Mouse (Mus musculus): ENCODE measurements around the gene Hpcal4.
"Not testable (repeated sequence)": the region's sequence is repeated elsewhere in the genome, so short reads cannot be mapped to it uniquely, and the experiment has no call there.

The Hpcal4 gene

DNA sequence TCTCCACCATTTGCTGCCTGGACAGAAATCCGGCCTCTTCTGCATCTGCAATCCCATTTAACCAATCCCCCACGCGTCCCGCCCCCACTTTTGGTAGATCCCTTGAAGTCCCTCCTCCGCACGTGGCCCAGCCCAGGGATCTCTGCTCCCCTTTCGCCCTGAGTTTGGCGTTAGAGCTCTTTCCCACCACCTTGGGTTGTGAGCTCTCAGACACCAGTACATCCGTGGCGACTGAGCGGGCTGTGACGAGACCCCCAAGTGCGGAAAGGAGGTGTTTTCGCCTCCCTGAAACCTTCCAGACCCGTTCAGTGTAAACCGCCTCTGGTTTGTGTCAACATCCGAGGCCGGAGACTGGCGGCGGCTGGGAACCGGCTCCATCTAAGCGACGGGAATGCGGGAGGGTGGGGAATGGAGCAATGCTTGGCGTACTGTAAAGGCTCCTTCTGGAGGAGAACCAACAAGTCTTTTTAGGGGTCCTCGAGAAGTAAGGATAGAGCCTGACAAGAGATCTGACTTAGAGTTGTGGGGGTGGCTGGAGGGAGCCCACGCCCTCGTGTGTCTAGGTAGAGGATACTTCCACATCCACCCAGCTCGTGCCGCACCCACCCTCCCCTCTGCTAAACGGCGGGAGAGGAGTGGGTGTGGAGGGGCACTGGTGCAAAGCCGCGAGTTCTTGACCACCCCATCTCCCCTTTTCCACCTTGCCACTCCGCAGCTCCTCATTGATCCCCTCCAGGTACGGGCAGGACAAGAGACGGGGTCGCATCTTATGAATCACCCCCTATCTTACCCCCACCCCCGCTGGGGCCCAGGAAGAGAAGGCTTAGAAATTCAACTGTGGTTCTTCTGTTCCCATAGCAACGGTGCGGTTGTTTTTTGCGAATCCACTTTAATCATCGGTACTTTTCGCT is at the start of gene Hpcal4:
Hpcal4 (plus strand) TSS at position 900 of the 911 bp plus-strand sequence.
- DNase-seq (ENCODE audit: low read depth, low spot score) = peak; percentile 28

DNA sequence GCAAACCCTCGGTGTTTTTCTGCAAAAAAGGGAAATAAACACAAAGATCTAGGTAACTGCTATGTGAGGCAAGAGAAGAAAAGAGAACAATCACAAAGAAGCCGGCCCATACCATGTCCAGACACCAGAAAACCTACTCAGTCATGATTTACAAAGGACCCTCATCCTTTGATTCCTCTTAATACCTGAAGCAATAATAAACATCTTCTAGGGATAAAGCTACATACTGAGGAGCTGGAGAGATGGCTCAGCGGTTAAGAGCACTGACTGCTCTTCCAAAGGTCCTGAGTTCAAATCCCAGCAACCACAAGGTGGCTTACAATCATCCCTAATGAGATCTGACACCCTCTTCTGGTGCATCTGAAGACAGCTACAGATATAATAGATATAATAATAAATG is 45.5 kb upstream of the Hpcal4 start:
- no peak for DNase-seq (ENCODE audit: low read depth, low spot score)

DNA sequence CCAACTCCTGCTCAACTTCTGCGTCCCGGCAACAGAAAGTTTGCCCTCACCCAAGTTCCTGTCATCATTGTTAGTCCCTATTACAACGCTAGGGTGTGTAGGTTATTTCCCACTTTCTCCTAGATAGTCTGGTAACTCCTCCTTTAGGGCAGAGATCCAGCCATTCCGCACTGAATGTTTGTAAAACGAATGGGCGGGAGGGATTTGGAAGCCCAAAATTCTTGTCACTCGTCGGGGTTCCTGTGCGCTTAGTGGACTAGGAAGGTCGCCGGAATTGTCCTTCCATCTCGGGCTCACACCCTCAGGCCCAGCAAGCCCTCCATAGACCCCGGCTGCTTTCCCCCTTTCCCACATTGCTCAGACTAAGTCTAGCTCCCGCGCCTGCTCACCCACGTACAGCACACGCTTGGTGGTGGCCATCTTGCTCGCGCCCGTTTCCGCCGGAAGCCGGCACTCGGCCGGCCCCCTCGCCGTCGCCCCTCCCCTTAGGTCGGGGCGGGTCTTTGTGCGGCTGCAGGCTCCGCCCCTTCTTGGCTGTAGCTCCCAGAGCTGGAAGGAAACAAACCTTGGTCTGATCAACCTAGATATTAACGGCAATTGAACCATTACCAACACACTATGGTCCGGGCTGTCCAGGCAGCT is 43.4 kb upstream of the Hpcal4 start, which contains the start of gene Ppie:
Ppie (minus strand) TSS at position 439 of the 642 bp plus-strand sequence.
- DNase-seq (ENCODE audit: low read depth, low spot score) = peak; percentile 76

DNA sequence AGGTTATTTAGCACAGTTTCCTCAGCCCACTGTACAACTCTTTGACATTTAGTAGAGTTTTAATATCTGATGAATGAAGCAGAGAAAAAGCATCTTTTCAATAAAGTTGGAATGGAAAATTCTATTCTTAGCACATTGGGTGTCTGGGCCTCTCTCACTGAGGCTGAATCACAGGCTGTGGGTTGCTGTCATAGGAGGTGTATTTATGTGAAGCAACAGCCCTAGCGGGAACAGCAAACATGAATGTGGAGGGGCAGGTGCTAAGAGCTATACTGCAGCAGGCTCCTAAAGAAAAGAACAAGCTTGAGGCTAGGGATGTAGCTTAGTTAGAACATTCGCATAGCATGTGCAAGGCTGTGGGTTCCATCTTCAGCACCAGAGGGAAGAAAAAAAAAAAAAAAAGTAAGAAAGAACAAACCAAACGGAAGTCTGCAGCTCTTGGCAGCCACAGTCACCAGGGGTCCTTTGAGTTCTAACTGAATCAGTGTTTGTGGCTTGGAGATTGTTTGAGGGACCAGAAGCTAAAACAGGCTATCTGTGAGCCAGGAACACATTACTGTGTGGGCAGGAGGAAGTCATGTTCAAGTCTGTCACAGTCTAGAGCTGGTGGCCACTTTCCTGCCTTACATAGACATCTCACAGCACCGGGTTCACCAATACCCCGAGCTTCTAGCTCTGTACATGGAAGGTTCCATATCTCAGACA is 35.4 kb upstream of the Hpcal4 start:
- no peak for DNase-seq (ENCODE audit: low read depth, low spot score)

DNA sequence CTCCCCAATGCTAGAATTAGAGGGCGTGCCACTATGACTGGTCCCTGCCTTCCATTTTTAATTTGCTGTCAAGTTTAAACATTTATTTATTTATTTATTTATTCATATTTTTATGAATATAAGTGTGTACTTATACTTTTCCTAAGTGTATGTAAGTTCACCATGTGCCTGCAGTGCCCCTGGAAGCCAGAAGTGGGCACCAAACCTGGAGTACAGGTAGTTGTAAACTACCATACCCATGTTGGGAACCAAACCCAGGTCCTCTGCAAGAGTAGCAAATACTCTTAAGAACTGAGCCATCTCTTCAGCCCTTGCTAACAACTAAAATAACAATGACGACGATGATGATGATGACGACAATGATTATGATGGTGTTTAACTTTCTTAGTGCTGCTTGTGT is 31.0 kb upstream of the Hpcal4 start:
- DNase-seq (ENCODE audit: low read depth, low spot score) = no peak

DNA sequence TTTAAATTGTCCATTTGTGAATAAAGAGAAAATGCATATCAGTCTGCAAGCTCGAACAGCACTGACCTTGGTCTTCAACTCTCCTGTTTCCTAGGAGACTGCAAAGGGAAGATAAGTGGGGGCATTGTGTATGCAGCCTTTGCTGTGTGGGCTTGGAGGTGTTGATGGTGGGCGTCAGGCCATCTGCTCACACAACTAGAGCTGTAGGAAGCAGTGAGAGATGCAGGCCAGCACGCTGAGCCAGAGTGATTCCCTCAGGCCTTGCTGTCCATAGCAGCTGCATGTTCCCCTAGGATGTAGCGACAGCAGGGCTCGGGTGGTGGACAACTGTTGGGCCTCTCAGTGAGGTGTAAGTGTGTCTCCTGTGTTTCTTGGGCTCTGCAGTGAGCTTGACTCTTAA is 30.1 kb upstream of the Hpcal4 start:
- no peak for DNase-seq (ENCODE audit: low read depth, low spot score)

DNA sequence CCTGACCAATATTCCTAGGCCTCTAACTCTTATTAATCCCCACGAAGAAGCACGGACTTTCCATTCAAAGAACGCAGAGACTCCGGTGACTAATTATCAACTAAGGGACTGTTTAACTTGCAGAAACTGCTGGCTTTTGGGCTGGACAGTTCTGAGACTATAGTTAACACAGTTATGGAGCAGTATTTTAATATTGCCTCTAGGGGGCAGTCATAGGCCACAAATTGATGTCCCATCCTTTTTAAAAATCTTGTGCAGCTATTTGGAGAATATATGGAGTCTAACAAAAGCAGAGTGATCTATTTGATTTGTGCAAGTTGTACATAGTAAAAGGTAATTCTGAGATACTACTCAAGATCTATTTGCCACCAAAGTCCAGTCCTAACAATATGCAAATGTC is 28.0 kb upstream of the Hpcal4 start:
- DNase-seq (ENCODE audit: low read depth, low spot score) = peak; percentile 48

DNA sequence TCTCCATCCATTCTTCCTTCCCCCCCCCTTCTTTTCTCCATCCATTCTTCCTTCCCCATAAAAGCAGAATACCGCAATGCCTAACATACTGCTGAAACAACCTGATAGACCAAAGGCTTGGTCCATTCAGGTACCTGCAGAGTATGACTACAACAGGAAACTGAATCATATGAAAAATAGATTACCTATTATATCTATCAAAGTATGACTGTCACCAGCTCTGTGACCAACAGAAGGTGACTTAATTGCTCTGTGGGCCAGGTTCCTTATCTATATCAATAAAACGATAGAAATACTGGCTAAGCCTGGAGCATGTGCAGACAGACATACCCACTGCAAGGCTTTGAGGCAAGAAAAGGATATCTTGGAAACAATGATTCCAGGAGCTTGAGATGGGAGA is 27.6 kb upstream of the Hpcal4 start:
- DNase-seq (ENCODE audit: low read depth, low spot score) = no peak

DNA sequence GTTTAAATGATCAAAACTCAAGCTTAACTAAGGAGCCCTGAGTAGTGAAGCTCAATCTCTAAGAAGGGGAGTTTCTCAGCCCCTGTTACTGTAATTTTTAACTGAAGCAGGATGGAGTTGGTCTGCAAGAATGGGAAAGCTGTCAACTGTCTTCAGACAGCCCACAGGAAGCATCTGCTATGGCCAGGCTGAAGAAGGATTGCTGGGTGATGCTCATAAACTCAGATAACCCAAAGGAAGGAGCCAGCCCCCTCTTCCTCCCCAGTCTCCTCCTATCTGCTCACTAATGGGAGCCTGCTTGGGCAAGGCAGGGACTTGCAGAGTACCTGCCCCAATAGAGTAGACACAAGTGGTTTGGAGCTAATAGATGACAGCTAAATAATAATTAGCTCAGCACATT is 27.2 kb upstream of the Hpcal4 start:
- no peak for DNase-seq (ENCODE audit: low read depth, low spot score)

DNA sequence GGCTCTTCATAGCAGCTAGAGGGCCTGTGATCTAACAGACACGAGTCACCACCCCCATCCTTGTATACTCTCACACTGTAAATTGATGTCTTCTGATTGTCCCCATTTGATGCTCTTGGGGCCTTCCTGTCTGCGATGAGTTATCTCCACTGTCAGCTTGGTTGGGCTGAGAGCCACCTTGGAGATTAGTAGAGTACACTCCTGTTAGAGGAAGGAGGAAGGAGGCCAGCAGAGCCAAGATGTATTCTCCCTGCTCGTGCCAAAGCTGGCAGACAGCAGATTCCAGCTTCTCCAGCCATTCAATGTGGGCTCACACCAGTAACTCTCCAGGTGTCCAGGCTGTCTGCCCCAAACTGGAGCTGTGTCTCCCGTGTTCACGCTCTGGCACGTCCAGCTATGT is 22.5 kb upstream of the Hpcal4 start:
- DNase-seq (ENCODE audit: low read depth, low spot score) = no peak

DNA sequence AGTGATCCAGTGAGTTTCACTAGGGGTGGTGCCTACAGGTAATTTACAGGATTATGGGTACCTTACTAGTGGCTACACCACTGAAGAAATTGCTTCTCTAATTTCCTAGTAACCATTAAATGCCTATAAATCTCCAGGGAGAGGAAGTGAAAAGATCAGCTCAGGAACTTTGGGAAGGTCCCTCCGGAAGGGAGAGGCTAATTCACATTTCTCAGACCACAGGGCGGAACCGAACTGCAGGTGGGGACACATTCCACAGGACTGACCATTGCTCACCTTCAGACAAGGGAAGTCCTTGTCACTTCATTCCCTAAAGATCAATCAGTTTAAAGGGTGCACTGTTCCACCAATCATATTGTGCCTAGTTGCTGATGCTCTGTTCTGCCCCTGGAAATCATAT is 21.8 kb upstream of the Hpcal4 start:
- not testable (repeated sequence) for DNase-seq (ENCODE audit: low read depth, low spot score)

DNA sequence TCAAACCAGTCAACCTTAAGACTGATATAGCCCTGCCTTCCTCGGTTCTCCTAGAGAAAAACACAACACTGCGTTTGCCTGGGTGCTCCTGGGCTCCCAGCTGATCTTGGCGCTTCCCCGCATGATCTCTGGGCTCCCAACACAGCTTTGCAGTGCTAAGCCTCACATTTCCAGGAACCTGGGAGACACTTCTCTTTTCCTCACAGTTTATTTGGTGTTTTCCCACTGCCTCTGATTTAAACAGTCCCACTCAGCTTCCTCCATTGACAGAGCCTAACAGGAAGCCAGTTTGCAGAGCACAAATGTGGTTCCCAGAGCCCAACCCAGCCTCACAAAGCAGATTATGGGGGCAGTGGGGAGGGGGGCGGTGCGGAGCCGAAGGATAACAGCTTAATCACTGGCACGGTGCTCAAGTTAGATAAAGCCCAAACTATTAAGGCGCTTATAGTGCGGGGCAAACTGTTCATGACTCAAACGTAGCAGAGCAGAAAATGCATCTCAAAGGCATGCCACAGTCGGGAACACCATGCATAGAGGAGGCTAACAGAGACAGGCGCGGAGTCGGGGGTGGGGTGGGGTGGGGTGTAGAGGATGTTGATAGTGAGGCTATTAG is 20.6 kb upstream of the Hpcal4 start:
- DNase-seq (ENCODE audit: low read depth, low spot score) = peak; percentile 72

DNA sequence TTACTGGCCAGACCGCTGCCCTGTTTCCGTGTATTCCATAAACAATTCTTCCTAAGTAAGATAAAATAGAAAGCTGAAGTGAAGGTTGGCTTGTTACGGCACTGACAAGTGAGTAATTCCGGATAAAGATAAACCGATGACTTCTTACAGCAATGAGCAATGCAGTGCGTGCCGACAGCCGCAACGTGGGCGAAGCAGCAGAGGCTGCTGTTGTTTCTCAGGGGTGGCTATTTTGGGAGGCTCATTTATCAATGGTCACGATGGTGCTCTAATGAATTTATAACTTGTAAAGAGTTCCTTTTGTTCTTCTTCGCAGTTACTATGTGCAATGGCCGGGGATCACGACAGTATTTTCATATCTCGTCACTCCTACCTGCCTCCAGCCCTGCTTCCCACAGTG is 18.9 kb upstream of the Hpcal4 start:
- DNase-seq (ENCODE audit: low read depth, low spot score) = no peak

DNA sequence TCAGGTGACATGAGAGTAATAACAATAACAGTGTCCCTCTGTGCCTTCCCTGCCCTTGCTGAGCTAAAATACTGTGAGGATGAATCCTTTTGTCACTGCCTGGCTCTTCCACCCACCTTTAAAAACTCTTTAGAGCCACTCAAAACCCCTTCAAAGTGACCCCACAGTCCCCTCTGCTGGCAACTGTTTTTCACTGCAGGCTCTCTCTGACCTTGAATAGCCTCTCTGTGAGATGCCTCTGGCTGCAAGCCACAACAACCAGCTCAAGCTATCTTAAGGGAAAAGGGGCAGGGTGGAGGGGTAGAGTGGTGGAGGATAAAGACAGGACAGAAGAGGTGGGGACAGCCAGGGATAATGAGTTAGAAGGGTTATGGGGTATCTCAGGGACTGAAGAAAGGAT is 11.2 kb upstream of the Hpcal4 start:
- no peak for DNase-seq (ENCODE audit: low read depth, low spot score)

DNA sequence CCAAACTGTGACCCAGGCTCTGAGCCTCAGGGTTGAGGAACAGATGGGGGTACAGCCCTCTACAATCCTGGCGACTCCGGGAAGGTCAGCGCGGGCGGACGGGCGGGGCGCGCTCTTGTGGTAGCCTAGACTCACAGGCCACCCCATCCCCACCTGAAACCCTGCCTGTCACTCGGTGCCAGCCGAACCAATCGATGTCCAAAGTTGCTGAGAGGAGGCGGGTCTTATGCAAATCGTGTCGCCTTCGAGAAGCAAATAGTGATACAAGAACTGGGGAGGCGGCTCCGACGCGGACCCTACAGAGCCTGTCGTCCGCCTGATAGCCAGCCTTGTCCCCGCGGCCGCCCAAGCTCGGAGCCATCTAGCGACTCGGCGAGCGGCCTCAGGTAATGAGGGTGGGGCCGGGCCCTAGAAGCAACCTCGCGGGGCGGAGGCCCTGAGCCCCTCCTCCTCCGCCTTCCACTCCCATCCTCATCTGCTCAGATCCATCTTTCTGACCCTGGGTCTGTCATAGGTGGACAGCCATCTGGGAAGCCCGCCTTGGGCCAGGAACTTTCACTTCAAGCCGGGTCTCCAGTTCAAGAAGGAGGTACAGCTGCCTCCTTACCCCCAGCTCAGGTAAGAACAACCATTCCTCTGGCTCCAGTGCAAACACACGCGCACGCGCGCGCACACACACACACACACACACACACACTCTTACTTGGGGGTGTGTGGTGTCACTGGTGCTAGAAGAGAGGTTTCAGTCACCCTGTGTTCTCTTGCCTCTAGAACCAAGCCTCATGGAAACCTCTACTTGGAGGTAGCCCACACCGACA is 421 bp downstream of the Hpcal4 start:
- peak; percentile 67 for DNase-seq (ENCODE audit: low read depth, low spot score)

DNA sequence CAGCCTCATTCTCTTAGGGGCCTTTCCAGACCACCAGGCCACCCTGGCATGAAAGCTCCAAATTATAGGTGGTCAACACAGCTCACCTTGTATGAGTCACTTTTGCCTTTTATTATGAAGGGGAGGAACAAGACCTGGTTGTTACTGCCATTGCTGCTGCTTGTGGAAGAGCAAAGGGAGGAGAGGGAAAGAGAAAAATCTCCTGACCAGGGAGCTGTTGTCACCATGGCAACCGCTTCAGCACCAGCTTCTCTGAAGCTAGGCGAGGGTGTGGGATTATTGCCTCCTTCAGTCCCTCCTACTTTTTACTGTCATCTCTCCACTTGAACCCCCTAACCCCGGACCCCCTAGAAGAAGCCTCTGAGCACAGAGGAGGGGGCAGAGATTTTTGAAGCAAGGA is 1.8 kb downstream of the Hpcal4 start:
- DNase-seq (ENCODE audit: low read depth, low spot score) = no peak

DNA sequence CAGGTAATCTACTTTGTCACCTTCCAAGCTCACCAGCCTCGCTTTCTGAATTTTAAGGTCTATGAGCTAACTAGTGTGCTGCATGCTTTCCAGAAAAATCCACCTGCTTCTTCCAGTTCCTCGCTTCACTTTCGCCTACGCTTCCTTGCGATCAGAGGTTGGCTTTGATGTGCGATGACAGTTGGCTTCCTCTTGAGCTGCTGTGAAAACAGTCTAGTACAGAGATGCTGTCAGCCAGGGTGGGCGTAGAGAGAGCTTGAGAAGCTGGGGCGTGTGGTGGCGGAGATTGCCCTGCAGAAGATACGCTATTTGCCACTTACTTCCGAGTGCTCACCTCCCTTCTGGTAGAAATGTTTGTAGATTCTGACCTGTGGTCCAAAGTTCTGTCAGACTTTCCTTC is 9.3 kb downstream of the Hpcal4 start:
- DNase-seq (ENCODE audit: low read depth, low spot score) = no peak

DNA sequence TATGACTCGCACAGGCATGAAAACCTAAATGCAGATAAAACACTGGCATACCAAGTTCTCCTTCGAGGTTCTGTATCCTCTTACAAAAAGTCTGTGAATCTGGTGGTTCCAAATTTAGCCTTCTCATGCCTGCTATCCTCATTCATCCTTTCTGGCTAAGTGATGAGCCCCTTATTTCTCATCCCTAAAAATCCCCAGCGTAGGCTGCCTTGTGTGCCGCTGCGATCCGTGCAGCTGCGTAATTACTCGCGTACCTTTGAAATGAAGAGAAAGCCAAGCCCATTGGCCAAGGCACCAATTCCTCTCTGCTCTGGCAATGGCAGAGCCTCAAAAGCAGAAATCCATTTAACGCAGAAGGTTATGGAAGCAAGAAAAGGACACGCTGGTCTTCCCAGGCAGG is 10.8 kb downstream of the Hpcal4 start:
- no peak for DNase-seq (ENCODE audit: low read depth, low spot score)

DNA sequence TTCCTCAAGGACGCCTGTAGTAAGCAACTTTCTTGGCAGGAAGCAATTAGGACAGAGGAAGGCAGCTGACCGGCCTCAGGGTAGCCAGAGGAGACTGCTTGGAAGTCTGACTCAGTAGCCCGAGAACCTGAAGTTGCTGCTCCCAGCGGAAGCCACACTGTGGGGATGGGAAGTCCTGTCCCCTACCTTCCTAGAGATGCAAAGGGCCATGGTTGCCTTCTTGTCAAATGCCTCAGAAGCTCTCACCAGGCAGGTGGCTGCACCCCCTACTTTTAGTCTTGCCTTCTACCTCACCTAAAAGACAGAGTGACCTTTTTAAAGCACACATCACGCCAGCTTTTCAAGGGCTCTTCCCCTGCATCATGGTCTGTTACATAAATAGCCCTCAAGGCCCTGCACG is 13.7 kb downstream of the Hpcal4 start:
- DNase-seq (ENCODE audit: low read depth, low spot score) = no peak

DNA sequence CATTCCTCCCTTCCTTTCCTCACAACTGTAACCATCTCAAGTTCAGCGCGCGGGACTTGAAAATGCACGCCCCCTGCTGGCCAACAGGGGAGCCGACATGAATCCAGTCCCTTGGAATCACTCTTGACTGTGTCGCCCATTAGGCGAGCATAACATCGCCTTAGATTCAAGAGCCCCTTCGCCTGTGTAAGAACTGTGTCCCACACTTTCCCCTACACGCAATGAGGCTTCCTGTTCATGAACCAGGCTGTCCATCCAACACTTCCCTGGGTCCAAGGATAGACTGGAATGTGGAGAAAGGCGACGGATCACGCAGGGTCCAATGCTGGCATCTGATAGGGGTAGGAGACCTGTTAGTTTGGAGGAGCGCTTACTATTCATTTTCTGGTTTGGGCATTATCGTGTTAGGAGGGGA is 17.8 kb downstream of the Hpcal4 start:
- DNase-seq (ENCODE audit: low read depth, low spot score) = peak; percentile 37
